Mouse (Mus musculus) 416B (cell line): ENCODE measurements around the gene Stxbp4.

Experiments
- DNase-seq: peaks from one replicate; pipeline ENCODE4 v3.0.0; 2011; ENCODE audit warnings: low read depth

The Stxbp4 gene

DNA sequence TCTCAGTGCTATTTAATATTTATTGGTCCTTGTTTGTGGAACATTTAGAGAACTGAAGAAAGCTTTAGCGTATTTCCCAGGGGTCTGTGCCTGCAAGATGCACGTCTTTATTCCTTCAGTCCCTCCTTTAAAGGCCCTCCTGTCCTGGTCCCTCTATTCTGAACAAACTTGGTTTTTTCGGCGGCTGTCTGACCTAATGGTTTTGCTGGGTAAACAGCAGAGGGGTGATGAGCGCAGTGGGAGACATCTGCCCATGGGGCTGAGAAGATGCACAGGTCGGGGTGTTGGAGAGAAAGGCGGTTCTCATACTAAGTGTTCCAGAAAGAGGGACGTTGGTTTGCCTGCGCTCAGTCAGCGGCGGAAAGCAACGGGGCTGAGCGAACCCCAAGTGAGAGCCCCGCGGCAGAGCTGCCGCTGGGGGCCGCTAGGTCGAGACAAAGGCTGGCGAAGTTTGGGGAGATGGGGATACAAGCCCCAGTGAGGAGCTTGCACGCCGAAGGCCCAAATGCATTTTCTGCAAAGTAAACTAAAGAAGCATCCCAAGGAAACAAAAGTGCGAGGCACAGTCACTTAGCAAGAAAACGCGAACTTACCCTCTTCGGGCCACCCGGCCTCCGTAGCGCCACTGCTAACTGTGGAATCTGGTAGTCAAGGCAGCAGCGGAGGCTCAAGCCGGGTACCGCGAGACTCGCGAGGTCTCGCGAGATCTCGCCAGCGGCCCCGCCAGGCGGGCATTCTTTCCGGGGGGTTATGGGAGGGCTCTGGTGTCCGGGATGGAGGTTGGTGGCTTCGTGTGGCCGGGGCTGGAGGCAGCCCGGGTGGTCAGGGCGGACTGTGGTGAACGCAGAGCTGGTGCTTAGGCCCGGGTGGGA lies at the start of gene Stxbp4, which contains the start of gene Cox11:
Gene Stxbp4 (minus strand): TSS at position 645 of the 872 bp plus-strand sequence.
Gene Cox11 (plus strand): TSS at position 734 of the 872 bp plus-strand sequence.
- DNase-seq: peak; percentile 96

DNA sequence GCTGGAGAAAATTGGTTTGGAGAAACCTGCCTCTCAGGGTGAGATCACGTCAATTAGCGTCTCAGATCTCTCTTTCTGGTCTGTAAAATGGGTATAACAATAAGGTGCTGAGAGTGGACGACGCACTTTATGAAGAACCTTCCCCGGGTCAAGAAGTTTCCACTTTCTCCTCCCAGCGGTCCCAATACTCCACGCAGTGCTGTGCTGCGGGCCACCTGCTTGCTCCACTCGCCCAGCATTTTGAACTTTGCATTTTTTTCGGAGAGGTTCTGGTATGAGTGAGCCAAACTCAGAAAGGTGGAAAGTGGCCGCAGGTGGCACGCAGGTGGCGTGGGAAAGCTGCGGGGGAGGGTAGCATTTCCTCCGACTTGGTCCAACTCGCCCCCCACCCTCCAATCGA lies 49.2 kb upstream of the Stxbp4 start:
- no peak for DNase-seq

DNA sequence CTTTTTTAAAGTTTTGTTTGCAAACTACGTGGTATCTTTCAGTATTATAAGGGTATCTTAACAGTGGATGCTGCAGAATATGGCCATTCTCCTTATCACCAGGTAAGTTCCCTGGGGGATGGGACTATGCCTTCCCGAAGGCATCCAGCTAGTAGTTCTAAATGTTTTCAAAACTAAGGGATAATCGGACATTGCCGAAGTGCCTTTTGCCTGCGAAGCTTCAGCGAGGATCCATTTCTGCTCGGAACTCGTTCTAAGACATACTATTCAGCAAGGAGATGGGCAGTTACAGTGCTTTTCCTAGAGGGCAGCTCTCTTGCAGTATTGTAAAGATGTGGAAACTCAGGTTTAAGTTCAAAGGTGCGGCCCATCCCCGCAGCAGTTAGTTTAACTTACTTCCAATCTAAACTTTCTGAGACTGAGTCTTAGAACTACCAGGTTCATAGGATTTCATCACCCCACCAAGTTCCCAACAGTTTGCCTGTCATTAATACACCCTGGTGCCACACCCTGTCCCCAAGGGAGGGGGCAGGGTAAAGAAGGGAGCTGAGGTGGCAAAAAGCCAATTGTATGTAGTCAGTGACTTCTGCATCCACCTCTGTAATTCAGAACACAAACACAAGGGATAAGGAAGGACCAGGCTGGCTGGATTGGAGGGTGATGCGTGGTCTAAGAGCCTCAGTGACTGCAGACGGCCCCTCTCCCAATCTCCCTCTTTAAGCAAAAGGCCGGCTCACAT lies 48.6 kb upstream of the Stxbp4 start:
- DNase-seq: peak; percentile 68

DNA sequence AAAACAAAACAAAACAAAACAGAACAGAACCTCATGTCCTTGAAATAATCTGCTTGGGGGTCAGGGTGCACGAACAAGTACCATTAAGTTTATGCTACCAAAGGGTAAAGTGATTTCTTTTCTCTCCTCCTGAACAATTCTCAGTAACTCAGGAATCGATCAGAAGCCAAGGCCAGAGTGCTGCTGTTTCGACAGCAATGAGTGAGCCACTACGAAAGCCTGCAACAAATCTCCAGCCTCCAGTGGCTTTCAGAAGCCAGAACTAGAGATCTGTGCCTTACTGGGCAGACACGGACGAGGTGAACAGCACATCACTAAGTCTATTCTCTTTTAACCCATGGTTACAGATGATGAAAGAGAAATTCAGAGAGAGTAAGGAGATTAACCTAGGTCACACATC lies 47.3 kb upstream of the Stxbp4 start:
- no peak for DNase-seq

DNA sequence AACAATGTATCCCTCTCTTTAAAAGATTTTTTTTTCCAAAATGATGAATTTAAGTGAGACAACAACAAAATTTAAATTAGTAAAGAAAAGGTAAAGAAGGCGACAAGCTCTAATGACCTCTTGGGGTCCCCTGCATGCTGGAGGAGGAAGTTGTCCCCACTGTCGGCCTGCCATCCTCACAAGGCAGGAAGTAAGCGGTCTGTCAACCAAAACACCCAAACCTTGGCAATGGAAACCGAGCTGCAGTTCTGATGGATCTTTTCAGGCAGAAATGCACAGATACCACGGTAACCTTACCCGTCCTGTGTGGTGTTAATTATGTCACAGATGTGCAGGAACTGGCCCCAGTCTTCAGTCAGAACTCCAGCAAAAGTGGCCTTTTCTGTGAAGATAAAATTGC lies 46.9 kb upstream of the Stxbp4 start:
- no peak for DNase-seq

DNA sequence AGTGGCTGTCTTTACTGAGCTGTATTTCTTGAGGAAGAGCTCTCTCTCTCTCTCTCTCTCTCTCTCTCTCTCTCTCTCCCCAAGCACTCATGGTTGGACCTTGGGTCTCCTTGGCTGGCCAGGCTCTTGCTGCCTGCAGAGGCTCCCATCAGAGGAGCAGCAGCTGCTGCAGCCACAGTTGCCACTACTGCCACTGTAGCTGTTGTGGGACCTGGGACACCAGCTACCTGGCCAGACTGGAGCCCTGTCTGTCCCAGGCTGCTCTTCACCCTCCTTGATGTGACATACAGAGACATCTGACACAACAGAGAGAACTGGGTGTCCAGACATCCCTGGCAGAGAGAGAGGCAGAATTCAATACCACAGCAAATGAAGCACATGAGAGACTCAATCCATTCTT lies 43.3 kb upstream of the Stxbp4 start:
- no peak for DNase-seq

DNA sequence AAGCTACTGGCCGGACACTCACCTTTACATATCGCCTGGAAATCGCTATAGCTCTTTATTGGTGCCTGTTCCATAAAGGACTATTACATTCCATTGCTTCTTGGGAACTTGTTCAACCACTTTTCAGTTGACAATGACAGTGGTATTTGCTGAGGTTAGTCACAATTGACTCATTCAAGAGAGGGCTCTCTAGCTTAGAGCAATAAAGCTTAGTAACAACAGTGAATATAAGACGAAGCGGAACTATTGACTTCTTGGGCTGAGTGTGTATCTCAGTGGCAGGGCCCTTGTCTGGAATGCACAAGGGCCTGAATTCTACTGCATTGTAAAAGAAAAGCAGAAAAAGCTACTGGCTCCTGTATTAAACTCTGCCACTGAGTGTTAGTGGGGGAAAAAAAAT lies 40.7 kb upstream of the Stxbp4 start:
- DNase-seq: no peak

DNA sequence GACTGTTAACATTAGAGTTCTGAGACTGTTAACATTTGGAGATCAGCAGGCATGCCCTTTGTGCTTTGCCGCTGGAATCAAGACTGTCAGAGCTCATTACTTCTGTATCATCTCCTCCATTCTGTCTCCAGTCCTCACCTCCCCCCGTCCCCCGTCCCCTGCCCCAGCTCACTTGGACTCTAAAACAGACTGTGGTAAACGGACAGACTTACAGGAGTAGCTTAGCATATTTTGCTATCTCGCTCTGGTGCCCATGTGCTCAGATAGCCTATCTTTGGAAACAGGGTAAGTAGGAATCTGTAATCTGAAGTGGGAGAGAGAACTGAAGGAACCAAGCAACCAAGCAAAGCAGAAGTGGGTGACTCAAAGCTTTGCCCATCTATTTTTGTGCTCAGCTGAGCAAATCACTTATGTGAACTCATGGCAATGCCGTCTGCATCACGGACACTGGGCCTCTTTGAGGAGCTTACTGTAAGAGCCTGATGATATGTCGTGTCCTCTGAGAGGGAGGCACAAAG lies 39.9 kb upstream of the Stxbp4 start:
- no peak for DNase-seq

DNA sequence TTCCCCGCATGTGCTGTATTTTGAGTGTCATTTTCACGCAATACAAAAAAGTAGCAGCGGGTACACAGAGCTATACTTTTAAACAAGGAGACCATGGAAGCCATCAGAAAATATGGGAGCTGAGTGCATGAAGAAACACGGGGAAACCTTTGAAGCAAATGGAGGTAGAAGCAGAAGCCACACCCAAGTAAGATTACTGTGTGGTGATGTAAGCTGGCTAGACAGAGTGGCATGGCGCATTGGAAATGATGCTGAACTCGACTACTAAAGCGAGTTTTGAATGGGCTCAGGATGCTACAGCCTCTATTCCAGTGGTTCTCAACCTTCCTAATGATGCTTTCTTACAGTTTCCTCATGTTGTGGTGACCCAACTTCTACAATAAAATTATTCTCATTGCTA lies 39.1 kb upstream of the Stxbp4 start:
- no peak for DNase-seq

DNA sequence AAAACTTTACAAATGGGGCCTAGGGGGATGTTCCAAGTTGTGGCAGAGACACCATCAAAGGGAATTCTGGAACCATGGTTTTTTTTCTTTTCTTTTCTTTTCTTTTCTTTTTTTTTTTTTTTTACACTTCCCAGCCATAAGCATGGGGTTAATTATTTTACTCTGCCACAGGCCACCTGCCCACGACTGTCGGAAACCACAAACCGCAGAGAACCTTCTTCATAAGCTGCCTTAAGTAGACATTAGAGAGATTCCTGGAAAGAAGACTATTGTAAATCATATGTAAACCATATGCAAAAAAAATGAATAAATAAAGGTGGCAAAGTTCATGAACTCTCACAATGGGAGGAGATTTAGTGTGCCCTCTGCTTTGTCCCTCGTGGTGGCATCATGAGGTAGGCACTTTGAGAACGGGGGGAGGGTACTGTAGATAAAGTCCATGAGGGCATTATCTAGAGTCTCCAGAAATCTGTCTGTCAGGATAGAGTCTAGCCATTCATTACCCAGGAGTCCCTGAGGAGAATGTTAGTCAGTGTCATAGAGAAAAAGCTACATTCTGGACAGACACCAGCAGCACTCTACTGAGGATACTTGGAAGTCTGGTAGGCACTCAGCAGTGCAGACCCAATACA lies 37.7 kb upstream of the Stxbp4 start:
- DNase-seq: peak; percentile 22

DNA sequence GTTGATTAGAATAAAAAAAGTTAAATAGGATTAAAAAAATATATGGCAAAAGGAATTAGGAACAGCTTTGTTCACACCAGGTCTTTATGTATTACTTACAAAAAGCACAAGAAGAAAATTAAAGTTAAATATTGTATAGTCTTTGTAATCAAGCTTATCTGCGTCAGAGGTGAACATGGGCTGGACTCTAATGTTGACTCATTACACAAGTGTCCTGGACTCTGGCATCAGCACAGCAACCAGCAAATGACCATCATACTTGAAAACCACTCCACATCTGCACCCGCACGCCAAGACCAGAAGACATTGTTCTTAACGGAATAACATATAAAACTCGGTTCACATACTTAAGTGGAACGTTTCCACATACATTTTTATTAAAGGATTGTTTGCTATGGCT lies 29.4 kb upstream of the Stxbp4 start:
- no peak for DNase-seq

DNA sequence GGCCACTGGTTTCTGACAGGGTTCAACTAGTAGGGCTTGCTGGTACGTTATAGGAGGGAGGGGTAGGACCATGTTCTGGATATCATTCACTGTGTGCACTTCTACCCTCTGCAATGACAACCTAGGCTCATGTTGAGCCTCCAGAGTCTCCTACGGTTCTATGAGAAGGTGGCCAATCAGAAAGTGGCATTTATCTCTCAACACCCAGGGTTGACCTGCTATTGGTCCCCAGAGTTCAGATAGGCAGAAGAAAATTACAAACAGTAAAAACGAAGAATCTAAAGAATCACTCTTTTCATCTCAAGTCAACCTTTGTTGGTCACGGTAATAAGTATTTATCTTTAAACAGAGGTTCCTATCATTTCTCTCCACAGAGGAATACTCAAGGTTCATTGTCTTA lies 29.0 kb upstream of the Stxbp4 start:
- no peak for DNase-seq

DNA sequence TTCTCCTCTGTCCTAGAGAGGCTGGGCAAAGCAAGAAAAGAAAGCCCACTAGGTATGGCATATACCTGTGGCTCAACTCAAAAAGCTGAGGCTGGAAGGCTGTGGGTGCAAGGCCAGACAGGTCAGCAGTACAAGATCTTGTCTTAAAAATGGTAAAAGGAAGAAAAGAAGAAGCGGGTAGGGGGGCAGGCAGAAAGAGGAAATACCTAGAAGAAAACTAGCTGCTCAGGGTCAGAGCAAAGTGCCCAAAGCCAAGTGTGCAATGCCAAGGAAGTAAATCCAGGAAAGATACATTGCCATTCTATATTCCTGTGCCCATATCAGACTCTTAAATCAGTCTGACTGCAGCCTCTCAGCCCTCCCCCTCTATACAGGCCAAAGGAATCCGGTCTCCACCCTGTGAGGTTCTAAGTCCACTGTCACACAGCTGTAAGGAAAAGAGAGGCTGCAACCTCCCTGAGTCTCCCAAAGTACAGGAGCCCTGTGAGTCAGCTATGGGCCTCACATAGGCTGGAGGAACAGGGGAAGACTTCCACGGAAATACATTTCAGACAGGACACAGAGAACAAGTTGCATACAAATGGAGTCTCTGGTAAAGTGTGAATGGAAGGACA lies 28.4 kb upstream of the Stxbp4 start:
- DNase-seq: no peak

DNA sequence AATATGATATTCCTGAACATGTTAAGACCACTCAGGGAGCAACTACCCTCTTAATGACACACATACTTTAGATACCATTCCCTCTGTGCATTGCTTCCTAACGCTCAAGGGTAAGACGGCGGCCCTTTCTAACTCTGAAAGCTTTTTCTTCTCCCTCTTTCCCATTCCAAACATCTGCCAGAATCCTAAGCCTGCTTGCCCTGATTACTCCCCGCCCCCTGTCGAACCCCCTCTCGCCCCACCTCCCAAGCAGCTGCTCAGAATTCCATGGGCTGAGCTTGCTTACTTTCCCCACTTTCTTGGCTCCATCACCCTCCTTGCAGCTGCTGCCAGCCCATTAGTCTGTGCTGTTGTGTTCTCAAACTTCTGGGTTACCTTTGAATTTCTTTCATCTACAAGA lies 27.3 kb upstream of the Stxbp4 start:
- DNase-seq: no peak

DNA sequence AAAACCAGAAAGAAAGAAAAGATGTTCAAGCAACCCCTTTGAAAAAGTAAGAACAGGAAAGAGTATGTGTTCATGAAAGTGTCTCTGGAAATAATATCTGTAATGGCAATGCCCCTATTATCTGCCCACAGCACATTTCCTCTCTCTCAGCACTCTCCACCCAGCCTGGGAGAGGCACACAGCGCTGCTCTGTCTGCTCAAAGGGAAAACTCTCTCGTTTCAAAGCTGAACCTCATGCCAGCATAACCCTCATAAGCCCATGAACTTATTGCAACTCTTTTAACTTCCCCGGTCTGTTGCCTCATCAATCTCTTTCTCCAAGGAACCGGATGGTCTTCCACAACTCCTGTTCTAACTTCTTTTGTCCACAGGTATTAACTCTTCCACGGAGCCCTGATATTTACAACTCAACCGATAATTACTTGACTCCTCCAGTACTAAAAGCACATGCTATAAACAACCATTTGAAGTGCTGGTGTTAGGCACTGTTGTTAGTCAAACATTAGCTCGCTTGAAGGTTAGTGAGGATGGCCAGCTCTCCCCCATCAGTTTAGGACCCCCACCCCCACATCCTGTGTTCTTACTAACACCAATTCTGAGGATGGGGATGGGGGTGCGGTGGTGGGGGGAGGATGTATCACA lies 26.6 kb upstream of the Stxbp4 start:
- peak; percentile 75 for DNase-seq

DNA sequence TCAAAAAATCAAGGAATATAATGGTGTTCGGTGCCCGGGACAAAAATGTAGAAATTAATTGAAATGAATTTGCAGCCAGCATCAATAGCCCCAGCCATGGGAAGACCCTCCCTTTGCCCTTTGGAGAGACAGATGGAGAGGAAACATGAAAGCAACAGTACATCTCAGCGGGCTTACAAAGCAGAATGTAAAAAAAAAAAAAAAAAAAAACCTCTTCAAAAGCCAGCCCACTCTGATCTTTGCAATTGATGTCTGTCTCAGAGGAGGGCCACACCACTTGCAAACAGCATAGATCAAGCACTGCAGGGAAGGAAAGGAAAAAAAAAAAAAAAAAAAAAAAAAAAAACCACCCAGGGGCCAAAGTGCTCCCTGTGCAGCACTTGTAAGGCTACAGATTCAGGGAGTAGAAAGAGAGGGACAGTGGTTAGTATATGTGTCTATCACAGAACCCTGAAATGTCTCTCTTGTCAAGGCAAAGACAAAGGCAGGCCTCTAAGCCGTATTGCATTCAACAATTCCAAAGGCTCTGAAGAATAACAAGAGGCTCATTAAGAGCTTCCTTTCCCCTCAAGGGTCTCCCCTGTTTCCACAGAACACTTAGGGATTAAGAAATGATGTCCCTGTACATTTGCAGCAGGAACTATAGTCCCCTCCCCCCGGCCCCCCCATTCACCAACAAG lies 25.9 kb upstream of the Stxbp4 start:
- DNase-seq: no peak

DNA sequence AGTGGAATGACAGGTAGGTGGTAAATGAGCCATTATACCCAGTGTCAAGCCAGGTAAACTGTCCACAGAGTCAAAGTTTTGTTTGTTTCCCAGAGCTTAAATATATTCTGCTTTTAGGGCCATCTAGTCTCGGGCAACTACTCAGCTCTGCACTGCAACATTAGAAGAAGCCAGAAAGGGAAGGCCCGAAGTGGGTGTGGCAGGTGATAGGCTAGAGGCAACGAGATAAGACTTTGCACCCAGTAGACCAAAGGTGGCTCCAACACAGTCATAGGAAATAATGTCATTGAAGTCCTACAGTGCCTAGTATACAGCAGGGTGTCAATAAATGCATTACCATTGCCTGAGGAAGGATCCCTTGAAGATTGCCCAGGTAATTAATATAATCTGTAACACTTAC lies 25.2 kb upstream of the Stxbp4 start:
- no peak for DNase-seq

DNA sequence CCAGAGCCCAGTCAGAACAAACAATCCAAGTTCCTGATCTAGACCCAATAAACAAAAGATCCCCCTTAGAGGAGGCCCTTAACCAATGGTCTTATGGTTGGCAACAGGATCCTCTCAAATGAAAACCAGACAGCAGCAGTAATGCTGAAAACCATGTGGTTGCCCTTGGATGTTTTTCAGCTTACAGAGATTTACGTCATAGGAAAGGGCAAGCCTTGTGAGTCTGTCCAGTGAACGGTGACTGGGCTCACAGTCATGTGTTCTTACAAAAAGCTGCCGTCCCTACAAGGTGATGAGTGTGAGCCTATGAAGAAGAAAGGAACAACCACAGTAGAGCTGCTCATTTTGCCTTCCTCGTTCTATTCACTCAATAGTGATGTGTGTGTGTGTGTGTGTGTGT lies 22.8 kb upstream of the Stxbp4 start:
- DNase-seq: no peak

DNA sequence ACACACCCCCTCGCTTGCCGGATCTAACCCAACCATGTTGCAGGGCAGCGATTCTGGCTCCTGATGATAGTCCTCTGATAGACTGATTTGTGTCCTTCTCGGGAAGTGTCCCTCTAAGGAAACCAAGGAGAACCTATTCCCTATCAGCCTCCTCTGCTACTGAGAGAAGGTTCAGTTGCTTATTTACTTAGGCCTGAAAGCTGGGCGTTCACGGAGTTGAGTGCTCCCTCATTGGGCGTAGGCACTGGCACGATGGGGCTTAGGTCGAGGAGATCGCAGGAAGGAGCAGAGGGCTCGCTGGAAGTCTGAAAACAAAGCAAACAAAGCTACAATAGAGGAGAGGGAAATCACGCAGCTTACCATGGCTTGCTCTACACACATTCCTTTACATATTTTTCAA lies 19.6 kb upstream of the Stxbp4 start:
- no peak for DNase-seq

DNA sequence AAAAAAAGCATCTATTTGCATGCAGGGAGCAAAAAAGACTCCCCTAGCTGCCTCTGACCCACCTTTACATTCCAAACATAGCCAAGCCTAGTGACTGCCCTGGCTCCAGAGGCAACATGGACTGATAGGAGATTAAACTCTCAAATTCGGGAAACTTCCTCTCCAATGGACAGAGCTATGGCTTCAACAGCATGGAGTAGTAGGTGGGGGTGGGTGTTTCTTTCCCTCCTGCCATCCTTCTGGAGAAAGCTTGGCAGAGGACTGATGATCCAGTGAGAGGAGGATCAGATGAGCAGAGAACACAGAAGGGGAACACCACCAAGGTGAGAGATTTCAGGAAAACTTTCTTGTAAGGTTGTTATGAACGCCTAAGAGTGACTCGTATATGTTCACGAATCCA lies 14.7 kb upstream of the Stxbp4 start:
- no peak for DNase-seq

DNA sequence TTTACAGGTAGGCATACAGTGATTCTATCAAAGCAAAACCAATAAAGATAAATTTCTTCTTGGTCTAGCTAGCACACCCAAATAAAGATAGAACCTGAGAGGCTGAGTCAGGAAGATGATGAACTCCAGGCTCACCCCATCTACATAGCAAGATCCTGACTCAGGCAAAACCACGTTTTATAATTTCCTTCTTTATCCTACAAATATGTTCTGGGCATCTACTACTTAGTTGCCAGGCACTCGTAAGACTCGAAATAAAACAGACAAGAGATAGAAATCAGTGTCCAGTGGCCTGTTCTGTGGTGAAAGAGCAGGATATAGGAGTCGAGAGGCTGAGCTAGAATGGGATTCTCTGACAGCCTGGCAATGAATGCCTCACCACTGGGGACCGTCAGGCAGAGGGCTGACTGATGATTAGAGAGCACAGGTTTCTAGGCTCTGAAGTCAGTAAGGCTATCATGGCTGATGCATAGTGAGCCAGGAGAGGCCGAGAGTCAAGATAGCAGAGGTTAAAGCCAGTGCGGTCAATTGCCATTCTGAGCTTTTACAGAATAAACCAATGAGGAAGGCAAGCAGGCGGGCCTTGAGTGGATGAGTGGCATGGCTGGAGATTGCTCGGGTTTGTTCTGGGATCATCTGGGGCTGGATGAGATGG lies 12.5 kb upstream of the Stxbp4 start:
- no peak for DNase-seq
